Mouse (Mus musculus) bone marrow, adult 2 months (tissue): Measurements from ENCODE around the gene Ddx39b.

Source experiments
- CTCF ChIP-seq: fragments of 200-500 bp; IDR thresholded peaks from 2 replicates; pipeline ENCODE4 v1.5.1; 2011; ENCODE audit warnings: low read length, control low read depth; ENCODE audit not compliant: control insufficient read depth, insufficient read depth
- POLR2A ChIP-seq: fragments of 200-500 bp; IDR thresholded peaks from 2 replicates; pipeline ENCODE4 v1.6.1; 2011; ENCODE audit warnings: low read depth, mild to moderate bottlenecking, control low read depth, low read length, borderline replicate concordance; ENCODE audit not compliant: control insufficient read depth

DNA sequence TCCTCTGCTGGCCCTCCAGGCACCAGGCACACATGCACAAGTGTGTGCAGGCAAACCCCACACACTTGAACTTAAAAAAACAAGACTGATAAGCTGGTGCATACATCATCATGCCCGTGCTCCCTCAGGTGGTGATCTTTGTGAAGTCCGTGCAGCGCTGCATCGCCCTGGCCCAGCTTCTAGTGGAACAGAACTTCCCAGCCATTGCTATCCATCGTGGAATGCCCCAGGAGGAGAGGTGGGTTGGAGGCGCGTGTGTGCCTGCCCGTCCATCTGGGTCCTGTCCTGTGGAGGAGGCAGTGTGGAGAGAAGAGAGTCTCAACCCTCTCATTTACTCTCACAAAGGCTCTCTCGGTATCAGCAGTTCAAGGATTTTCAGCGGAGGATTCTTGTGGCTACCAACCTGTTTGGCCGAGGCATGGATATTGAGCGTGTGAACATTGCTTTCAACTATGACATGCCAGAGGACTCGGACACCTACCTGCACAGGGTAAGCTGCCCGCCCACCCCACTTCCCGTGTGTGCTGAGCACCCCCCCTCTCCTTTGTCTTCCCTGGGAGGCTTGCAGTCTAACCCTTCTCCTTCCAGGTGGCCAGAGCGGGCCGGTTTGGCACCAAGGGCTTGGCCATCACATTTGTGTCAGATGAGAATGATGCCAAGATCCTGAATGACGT lies 11.2 kb downstream of the Ddx39b start:
- TF ChIP-seq POLR2A (0 out of 2 replicates have a peak, but pooled peaks have one; percentile 11), CTCF (no peak)
